Mouse (Mus musculus): Measurements from ENCODE around the gene Cd7. TPM values are rescaled to one million over a fixed set of nuclear protein-coding genes. Genes with fewer than 3 reads are reported as not detected.
"Not testable (repeated sequence)": the region's sequence is repeated elsewhere in the genome, so short reads cannot be mapped to it uniquely, and the experiment has no call there.

Gene Cd7
- total RNA-seq (2021), result not detected

DNA sequence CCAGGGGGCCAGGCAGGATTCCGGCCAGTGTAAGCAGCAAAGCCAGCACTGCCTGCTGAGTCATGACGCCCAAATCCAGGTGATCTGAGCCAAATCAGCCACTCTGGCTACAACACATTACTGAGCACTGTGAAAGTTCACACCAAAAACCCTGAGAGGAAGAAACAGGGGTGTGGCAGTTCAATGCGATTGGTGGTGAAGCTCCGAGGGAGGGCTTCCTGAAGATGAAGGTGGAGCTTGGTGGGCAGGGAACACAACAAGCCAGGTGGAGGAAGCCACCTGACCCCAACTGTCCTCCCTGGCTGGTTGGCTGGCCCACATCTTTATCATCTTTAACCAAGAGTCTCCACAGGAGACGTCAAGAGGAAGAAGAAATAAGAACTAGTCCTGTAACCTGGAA lies at the start of gene Cd7:
Cd7 (minus strand) TSS at position 117 of the 400 bp plus-strand sequence.
- DNase-seq, result no peak

GRCm38 (mm10) chr11:121088997-121089396 lies 49.8 kb upstream of the Cd7 start:
- no peak for DNase-seq
- intact Hi-C loops (cut with DNase I), result no loop called here

More for the DNA sequence above, at the start of gene Cd7:
- intact Hi-C loops (cut with DNase I), result no loop called here

- intact Hi-C loops (cut with DNase I), result no loop called here
- no peak for DNase-seq
Observed at GRCm38 (mm10) chr11:121086296-121086695, 47.1 kb upstream of the Cd7 start.

DNA sequence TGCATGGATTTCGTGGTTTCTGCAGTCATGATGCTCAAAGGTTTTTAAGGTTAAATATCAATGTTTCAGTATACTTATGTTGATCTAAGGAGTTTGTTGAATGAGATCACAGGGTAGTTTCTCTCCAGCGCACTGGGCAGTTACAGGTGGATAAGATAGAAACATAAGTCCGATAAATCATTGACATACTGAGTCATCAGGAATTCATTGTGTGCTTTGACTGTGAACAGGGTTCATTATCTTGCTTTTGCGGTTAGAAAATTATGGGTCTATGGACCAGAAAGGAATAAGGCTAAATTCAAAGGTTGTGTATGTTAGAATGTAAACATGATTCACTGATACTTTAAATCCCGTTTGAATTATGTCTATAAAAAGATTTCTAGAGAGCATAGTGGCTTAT lies 46.0 kb upstream of the Cd7 start:
- no peak for DNase-seq
- intact Hi-C loops (cut with DNase I), result no loop called here

DNA sequence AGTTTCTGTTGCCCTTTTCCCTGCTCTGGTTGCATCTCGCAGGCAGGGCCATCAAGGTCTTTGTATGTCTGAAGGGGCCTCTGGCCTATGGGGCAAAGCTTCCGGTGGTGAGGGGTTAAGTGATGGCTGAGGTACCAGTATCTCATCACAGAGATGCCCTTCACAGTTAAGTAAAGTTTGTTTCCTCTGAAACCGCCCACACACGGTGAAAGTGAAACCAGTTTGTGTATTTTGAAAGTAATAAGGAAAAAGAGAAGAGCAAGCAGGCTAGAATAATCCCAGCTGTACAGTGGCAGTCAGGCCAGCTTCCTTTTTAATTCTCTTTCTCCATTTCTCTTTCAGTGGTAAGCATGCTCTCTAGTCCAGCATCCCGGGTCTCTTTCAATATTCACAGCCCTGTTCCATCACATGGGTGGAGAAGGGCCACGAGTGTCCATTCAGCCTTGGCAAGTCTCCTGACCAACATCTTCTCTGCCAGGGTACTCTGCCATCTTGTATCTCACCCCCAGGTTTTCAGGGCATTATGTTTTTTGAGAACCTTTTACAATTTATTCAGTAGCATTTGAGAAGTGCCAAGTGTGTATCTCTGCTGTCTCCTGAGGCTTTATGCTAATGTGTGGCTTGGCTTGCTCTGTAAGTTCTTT lies 43.8 kb upstream of the Cd7 start:
- intact Hi-C loops (cut with DNase I), result no loop called here

GRCm38 (mm10) chr11:121082250-121082649 lies 43.0 kb upstream of the Cd7 start:
- no peak for DNase-seq
- intact Hi-C loops (cut with DNase I), result no loop called here

More for the DNA sequence above, 43.8 kb upstream of the Cd7 start:
- DNase-seq, result no peak

- intact Hi-C loops (cut with DNase I), result no loop called here
- no peak for DNase-seq
Observed at GRCm38 (mm10) chr11:121081120-121081519, 41.9 kb upstream of the Cd7 start, which contains the start of gene Sectm1a. TSS of gene Sectm1a (minus strand) at chr11:121081220.

DNA sequence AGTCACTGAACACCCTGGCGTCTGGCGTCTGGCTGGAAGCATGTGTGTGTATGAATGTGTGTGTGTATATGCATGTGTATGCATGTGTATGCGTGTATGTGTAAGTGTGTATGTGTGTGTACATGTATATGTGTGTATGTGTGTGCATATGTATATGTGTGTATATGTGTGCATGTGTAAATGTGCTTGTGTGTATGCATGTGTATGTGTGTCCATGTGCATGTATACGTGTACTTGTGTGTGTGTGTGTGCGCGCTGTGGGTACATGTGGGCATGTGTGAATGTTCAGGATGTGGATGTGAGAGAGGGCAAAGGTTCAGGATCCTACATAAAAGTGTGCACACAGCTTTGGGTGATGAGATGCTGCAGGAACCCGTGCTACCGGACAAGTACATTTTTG lies 41.1 kb upstream of the Cd7 start:
- intact Hi-C loops (cut with DNase I), result no loop called here
- DNase-seq, result no peak

DNA sequence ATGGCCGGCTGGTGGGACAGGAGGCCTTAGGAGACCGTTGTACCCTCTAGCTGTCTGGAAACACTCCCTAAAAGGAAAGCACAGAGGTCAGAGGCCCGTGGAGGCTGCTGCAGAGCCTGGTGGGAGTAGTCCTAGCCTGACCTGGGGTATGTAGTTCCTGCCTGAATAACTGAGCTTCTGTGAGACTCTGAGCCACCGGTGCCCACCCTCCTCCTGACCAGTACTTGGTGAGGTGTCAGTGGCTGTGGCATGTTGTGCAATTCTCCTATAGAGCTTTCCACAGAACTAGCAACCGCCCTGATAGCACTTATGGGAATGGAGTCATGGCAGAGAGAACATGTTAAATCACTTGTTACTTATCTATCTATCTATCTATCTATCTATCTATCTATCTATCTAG lies 36.4 kb upstream of the Cd7 start:
- intact Hi-C loops (cut with DNase I), result no loop called here
- no peak for DNase-seq

- DNase-seq; intact Hi-C loops (cut with DNase I): not testable (repeated sequence)
Observed at GRCm38 (mm10) chr11:121069662-121070061, 30.4 kb upstream of the Cd7 start.

DNA sequence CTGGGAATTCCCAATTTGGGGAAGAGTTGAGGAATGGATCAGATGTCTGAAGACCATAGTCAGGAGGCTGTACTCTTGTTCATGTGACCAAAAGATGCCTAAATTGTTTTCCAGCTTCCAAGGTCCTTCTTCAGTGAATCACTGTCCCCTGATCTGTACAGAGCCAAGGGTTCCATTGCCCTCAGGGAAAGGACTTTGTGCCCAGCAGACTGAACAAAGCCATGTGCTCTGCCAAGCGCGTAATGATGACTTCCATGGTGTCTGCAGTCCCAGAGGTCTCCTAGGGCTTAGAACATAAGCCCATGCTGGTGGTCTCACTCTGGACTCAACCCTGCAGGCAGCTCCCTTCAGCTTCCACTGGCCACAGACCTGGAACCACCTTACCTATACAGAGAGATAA lies 28.7 kb upstream of the Cd7 start:
- DNase-seq, result no peak
- intact Hi-C loops (cut with DNase I), result no loop called here

DNA sequence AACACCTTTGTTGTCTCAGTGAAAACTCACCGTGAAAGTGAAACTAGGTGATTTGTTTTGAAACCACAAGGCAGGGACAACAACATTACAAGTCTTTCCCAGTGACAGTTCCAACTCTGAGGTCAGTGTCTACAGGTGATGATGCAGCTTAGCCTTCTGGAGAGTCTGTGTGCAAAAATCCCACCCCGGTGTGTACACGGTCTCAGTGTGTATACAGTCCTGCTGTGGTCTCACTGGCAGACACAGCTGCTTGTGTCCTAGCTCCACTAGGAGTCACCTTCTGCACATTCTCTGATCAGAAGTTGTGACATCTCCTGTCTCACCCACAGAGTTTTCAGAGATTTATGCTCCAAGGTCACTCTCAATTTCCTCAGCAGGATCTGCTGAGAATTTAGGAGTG lies 25.0 kb upstream of the Cd7 start:
- intact Hi-C loops (cut with DNase I), result no loop called here
- DNase-seq, result no peak

- intact Hi-C loops (cut with DNase I), result no loop called here
- DNase-seq, result no peak
Observed at GRCm38 (mm10) chr11:121063379-121063778, 24.2 kb upstream of the Cd7 start, which contains the start of gene Sectm1b. TSS of gene Sectm1b (minus strand) at chr11:121063569.

DNA sequence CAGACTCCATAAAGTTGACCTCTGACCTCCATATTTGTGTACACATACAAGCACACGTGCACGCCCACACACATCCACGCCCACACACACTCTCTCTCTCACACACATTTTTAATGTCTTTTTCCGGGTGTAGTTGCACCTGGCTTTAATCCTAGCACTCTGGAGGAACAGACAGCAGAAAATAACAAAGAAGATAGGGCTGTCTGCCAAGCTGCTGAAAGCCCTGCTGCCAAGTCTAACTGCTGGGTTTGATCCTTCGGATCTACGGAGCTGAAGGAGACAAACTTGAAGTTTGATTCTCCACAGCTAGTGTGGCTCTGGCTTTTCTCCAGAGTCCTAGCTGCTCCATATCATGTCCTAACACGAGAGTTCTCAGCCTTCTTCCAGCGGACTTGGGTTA lies 22.4 kb upstream of the Cd7 start:
- no peak for DNase-seq
- intact Hi-C loops (cut with DNase I), result no loop called here

DNA sequence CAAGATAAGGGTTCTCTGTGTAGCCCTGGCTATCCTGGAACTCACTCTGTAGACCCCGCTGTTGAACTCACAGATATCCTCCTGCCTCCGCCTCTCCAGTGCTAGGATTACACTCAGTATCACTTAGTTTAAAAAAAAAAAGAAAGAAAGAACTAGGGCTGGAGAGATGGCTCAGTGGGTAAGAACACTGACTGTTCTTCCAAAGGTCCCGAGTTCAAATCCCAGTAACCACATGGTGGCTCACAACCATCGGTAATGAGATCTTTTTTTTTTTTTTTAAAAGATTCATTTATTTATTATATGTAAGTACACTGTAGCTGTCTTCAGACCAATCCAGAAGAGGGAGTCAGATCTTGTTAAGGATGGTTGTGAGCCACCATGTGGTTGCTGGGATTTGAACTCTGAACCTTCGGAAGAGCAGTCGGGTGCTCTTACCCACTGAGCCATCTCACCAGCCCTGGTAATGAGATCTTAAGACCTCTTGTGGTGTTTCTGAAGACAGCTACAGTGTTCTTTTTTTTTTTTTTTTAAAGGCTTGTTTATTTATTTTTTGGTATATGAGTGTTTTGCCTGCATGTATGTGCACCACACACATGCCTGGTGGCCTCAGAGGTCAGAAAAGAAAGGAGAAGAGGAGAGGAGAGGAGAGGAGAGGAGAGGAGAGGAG lies 21.3 kb upstream of the Cd7 start:
- DNase-seq; intact Hi-C loops (cut with DNase I): not testable (repeated sequence)

GRCm38 (mm10) chr11:121059471-121059870 lies 20.3 kb upstream of the Cd7 start:
- intact Hi-C loops (cut with DNase I), result no loop called here
- no peak for DNase-seq

DNA sequence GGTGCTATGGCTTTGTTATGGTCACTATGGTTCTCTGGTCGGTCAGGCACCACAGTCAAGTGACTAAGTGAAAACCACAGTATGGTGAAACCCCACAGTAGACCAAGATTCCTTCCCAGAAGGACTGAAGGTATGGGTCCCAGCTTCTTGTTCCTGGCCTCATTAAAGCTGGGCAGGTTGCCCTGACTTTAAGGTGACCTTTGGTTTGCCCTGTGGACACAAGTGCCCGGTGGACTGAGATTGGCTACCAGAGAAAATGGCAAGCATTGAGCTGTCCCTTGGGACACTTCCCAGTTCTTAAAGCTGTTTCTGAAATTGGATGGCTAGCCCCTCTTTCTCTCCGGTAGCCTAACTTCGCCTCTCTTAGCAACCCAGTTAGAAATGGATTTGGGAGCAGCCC lies 19.7 kb upstream of the Cd7 start:
- intact Hi-C loops (cut with DNase I), result no loop called here
- DNase-seq, result no peak

DNA sequence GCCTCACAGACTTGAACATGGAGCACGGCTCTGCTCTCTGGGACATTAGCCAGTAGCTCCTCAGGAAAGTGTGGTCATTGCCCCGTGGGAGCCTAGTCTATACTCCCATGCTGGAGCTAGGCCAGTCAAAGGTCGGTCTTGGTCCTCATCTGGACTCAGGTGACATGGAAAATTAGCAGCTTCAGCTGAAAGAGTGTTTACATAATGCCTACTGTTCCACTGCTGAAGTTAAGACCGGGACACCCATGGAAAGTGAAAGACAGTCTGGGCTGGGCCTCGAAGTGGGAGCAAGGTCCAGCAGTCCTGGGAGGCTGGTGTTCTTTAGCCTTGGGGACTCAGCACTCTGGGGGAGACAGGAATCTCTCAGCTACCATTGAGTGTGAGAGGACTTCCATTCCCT lies 18.9 kb upstream of the Cd7 start:
- DNase-seq, result no peak
- intact Hi-C loops (cut with DNase I), result no loop called here

- intact Hi-C loops (cut with DNase I), result no loop called here
- DNase-seq, result no peak
Observed at GRCm38 (mm10) chr11:121056536-121057236, 17.5 kb upstream of the Cd7 start.

GRCm38 (mm10) chr11:121053536-121053935 lies 14.3 kb upstream of the Cd7 start:
- peak; percentile 79 for DNase-seq
- intact Hi-C loops (cut with DNase I), result no loop called here

GRCm38 (mm10) chr11:121052387-121052786 lies 13.2 kb upstream of the Cd7 start:
- DNase-seq, result no peak
- intact Hi-C loops (cut with DNase I), result no loop called here

- intact Hi-C loops (cut with DNase I), result no loop called here
- no peak for DNase-seq
Observed at GRCm38 (mm10) chr11:121051793-121052192, 12.6 kb upstream of the Cd7 start.
